Mouse (Mus musculus) Muller cell, postnatal 12 days (primary cell): ENCODE data around the gene Hcfc1.

ENCODE experiments used
- DNase-seq: peaks from one replicate; pipeline ENCODE4 v3.0.0-alpha.2; 2015; ENCODE audit errors: inconsistent ontology term

The Hcfc1 gene

DNA sequence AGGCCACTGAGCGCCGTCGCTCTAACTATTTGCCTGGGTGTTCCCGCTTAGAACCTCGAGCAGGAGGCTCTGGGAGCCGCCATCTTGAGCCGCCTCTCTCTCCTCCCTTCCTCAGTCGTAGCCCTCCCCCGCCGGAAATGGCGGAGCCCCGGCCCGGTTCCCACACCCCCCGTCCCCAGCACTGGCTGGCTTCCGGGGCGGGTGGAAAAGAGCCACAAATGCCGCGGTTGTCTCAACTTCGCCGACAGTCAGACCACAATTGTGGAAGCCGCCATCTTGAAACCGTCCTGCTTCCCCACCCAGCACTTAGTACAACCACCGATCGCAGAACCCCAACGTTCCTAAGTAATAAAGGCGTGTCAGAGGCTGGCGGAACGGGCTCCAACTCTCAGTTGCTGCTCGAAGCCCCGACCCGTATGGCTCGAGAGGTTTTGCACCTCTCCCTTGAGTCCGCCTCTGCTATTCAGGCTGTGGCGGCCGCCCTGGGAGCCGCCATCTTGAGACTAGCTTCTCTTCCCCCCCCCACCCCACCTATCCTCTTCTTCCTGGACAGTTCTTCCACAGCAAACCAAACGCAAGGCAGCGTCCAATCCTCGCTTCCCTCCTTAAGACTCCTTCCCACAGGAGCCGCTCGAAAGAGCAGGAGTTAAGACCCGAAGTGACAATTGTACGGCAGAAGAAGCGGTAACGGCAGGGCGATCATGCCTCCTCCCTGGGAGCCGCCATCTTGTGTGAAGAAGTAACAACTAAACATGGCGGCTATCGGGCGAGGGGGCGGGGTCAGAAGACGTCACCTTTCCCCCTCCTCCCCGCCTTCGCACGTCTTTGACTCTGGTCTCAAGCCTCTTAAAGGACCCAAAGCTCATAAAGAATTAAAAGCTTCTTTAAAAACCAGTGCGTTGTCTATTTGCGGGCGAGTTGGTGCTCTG lies at the start of gene Hcfc1:
Hcfc1 (minus strand) TSS at position 110 of the 929 bp plus-strand sequence.
- peak; percentile 93 for DNase-seq

DNA sequence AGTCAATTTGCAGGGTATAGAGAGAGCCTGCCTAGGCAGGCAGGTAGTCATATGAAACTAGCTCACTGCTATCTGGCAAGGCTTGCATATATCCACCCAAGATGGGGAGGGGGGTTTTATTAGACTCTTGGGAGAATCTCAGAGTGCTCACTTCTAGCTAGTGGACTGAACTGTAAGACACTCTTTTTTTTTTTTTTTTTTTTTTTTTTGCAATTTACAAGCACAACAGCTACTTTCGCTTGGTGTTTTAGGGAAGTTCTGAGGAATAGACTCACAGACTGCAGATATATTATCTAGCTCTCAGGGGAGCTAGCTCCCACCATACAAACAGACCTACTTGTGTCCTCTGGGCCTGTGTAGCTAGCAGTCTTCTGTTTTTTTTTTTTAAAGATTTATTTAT lies 48.4 kb upstream of the Hcfc1 start:
- no peak for DNase-seq

DNA sequence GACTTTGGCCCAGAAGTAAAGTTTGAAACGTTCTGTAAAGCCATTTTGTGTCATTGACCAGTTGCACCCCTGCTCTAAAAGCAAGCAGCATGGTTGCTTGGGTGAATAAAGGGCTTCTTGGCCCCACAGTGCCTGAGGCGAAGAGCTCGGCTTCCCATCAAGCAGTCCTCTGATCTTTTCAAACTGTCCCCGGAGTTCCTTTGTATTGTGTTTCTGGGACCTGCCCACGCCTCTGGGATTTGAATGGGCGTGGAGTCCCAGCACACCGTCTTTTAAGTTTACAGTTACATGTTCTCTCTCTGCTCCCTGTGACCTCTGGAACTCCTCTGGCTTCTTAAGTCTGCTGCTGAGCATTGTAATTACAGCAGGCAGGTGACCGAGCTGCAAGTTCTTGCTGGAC lies 41.9 kb upstream of the Hcfc1 start:
- no peak for DNase-seq

DNA sequence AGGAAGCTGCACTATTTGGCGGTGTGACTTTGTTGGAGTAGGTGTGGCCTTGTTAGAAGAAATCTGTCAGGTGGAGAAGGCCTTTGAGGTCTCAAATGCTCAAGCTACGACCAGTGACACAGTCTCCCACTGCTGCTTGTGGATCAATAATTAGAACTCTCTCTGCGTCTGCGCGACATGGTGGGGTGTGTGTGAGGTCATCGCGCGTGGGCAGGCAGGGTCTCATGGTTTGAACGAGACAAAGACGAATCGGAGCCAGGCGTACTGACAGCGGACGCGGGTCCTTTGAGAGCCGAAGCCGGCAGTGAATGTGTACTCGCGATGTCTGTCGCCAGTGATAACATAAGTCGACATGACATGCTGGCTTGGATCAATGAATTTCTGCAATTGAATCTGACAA lies 40.2 kb upstream of the Hcfc1 start:
- peak; percentile 7 for DNase-seq

DNA sequence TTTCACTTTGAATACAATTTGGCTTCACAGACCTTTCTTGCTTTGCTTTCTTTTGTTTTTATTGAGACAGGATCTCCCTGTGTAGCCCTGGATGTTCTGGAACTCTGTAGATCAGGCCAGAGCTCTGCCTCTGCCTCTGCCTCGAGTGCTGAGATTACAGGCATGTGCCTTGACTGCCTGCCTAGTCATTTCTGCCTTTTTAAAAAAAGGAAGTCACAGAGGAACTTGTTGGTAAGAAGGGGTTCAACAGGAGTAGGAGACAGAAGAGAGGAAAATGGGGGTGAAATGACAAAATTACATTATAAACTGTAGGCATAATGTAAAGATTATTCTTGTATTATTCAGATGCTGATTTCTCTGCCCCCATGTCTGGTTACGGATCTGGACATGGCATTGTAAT lies 37.5 kb upstream of the Hcfc1 start:
- DNase-seq: no peak

DNA sequence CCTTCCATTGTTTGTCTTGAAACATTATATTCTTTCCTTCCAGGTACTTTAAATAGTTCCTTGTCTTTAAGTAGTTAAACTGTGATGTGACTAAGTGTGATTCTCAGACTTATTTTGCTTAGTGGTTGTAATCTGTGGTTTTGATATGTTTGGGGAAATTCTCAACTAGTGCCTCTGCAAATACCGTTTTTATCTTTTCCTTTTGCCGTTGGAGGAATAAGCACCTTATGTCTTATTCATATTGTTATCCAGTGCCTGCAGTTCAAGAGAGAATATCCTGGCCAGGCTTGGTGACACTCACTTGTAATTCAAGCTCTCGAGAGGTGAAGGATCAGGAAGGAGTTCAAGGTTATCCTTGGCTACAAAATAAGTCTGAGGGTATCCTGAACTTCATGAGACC lies 34.9 kb upstream of the Hcfc1 start:
- DNase-seq: no peak

DNA sequence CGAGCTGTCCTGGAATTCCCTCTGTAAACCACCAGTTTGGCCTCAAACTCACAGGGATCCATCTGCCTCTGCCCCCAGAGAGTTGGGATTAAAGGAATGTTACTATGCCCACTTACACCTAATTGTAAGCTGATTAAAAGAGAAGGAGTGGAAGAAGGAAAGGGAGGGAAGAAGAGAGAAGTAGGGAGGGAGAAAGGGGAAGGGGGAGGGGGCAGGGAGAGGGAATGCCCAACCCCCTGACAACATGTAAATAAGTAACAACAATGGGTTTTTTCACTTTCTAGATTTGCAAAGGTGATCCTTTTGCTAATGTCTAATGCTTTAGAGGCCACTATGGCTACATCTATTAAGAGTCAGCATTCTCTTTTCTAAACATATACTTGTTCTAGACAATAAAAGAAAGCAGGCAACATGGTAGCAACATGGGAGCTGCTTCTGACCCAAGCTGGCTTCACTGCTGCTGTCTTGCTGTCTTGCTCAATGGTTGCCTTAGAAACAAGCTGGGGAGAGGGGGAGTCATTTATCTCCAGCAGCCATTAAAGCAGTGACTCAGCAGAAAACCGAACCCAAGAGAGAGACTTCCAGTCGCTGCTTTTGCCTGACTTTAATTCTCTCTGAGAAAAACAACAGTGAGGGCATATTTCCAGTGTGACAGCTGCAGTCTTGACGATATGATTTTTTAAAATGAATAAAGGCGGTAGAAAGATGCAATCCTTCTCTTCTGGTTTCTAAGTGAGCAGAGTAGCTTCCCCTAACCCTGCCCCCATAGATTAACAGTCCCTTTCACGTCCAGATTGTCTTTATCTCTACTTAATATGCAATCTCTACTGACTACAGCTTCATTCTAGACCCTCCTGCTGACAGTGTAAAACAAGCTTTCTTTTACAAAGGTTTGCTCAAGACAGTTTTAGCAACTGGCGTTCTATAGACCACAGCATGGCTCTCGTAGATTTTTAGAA lies 33.0 kb upstream of the Hcfc1 start:
- peak; percentile 66 for DNase-seq

DNA sequence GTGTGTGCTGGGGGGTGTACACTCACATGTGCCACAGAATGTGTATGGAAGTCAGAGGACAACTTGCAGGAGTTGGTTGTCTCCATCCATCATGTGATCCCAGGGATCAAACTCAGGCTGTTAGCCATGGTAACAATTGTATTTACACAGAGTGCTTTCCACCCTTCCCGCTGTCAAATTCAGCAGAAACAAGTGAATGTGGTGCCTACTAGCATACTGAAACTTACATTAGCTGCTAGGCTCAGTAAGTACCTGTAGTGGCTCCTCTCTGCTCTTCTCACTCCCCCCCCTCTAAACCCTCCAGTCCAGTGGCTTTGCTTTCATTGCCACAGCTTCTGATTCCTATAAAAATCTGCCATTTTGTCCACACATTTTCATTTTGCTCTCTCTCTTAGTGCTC lies 11.6 kb upstream of the Hcfc1 start:
- DNase-seq: no peak

DNA sequence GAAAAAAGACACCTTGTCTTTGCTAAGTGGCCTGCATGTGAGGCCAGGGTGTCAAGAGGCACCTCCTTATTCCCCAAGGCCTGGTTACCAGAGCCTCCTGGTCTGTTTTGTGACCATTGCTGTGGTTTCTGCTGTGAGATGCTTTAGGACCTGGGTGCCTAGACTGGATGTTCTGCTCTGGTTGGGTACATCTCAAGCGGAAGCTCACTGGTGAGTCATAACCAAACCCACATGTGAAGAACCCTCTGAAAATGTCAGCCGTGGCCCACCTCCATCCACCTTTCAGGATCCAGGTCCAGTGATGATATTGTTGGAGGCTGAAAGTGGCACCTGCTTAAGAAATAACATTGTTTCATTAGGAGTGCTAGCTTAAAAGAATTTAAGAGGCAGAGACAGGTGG lies 10.1 kb upstream of the Hcfc1 start:
- DNase-seq: no peak

DNA sequence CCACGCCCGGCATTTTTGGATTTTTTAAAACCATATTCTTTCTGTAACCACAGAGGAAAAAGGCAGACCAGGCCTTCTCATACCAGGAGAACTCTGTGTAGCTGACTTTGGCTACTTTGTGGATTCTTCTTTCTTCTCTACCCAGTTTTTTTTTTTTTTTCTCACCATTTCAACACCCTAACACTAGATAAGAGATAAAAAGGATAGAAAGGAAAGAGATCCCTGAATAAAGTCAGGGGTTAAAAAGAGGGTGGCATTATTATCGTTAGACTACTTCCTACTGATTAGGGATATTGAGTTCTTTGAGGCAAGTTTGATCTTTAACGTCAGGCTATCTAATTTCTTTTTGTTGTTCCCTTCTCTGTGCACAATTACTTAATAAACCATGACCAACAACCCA lies 6.6 kb upstream of the Hcfc1 start:
- DNase-seq: no peak

DNA sequence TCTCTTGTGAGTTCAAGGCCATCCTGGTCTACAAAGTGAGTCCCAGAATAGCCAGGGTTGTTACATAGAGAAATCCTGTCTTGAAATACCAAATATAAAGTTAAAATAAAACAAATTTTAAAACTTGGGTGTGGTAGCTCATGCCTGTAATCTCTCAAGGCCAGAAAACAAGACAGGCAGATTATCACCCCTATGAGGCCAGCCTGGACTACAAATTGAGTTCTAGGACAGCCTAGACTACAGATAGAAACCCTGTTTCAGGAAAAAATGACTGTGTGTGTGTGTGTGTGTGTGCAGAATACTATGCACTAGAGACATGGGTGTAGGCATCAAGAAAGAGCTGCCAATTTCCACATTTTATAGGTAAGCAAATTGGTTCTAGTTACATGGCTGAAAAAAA lies 4.6 kb upstream of the Hcfc1 start:
- no peak for DNase-seq

DNA sequence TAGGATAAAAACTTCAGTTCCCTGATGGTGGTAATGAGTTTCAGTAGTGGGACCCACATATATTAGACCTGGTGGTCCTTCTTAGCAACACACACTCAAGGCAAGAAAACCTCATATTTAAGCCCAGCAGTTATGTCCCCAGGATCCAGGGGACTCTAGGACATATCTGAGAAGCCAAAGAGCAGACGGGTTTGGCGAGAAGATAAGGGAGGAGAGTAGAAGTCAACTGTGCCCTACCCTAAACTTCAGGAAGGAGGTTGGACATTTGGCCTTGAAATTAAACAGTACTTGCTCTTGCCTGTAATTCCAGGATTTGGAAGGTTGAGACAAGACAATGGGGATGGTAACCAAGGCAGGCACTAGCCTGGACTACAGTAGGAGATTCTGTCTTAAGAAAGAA lies 3.6 kb upstream of the Hcfc1 start:
- DNase-seq: no peak

DNA sequence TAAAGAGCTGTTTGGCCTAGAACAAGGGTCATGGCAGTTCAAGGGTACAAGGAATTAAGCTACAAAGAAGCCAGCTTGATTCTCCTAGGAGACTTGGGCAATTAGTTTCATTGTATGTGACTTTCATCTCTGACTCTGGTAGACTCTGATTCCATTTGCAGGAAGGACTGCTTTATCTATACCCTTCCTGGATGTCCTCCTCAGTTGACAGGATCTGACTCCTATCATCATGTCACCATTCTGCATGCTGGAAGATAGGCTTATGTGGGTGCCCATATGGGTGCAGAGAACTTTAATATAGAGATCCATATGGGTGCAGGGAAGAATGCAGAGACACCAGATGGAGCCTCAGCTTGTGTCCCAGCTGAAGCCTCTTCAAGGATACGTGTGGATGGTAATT lies 3.0 kb upstream of the Hcfc1 start:
- no peak for DNase-seq

DNA sequence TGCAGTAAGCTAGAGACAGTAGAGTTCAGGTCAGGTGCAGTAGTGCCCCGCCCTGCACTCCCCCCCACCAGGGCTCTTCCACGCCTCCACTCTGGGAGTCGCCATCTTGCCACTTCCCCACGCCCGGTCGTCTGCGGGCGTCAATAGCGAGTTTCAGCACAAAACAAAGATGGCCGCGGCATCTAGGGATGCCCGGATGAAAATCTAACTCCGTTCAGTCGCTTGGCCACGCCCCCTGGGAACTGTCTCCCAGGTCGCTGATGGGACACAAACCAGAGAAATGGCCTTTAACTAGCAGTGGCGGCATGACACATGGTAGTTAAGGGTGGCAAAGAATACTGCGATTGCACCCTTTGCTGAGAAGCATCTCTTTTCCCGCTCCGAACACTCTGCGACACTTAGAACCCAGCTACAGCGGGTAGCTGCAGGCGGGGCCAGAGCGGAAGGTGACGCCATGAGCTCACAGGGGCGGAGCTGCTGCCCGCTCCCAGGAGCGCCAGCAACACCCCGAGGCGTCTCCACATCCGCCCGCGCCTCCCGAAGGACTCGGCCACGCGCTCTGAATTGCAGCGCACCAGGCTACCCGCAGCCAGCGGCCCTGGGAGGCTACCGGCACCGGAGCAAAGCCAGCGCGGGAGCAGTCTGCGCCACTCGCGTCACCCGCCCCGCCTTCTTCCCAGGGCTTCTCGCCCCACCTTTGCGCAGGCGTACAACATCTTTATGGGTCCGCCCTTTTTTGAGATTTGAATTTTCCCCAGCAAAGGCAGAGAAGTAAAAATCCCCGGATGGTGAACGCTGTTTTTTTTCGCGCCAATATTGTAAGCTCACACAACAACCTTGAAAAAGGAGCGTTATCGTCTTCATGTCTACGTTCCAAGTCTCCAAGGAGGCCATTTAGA lies 1.3 kb upstream of the Hcfc1 start:
- peak; percentile 92 for DNase-seq

DNA sequence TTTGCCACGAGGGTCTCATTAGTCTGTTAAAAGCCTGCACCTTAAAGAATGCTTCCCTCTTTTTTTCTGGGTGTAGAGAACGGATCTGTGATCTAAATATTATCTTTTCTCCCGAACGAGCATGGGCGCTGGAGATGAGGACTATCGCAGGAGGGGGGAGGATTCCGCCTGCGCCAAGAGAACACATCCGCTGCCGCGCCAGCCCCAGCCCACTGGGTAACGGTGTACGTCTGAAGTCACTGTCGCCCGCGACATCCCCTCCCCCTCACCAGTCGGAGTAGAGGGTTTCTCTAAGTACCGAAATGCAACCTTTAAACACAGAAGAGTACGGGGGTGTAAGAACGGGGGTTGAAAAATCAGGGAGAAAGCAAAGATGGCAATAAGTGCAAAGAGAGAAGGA lies 850 bp downstream of the Hcfc1 start:
- peak; percentile 41 for DNase-seq

DNA sequence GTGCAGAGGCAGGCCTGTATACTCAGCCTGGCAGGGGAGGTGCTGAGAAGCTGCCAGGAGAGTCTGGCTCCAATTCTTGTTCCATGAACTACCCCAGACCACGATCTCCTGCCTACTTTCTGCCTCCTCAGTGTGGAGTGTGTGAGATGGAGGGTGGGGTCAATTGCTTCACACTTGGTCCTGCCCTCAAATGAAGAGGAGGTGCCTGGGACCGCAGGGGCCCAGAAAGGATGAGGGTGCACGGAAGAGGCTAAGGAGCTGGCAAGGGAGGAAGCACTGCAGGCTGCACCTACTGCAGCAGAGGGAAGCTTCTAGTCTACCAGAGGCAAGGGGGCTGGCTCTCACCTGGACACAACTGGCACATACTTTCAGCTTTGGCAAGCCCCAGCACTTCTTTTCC lies 1.8 kb downstream of the Hcfc1 start:
- no peak for DNase-seq

DNA sequence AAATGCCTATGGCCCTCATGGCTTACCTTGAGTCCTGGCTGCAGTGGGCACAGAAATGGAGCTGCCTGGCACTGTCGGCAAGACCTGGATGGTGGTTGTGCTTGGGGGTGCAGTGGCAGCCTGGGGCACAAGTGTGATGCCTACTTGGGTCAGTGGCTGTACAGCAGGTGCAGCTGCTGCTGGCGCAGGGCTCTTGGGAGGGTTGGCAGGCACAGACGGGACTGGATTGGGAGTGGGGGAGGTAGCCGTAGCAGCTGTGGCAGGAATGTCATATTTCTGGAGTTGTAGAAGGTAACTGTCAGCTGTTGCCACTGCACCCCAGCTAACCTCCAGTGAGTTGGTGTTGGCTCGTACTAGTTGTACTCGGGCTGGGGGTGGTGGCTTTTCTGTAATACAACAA lies 11.2 kb downstream of the Hcfc1 start:
- DNase-seq: no peak

DNA sequence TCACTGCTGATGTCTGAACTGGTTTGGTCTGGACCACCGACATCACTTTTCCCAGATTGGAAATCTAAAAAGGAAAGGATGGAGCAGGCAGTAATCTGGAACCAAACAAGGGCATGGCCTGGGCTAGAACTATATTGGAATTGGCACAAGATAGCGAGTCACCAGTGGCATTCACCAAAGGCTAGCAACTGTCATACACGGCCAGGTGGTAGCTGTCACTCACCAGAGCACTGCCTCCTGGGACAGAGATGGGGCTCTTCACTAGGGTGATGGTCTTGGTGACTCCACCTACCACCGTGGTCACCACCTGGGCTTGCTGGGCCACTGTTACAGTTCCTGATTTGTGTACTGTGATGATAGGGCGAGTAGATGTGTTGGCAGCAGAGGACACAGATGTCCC lies 13.6 kb downstream of the Hcfc1 start:
- DNase-seq: no peak

DNA sequence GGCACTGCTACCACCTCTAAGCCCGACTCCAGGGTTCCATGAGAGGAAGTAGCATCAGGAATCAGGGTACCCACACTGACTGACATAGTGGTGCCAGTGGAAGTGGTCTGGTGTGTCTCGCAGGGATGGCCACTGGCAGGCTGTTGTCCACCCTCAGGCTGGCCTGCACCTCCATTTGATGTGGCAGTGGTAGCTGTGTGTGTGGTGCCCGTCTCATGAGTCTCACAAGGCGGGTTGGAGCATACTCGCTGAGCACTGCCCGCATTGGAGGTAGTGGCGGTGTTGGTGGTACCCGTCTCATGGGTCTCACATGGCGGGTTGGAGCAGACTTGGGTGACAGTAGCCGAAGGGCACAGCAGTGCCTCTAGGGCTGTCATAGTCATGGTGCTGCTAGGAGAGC lies 16.8 kb downstream of the Hcfc1 start:
- no peak for DNase-seq

DNA sequence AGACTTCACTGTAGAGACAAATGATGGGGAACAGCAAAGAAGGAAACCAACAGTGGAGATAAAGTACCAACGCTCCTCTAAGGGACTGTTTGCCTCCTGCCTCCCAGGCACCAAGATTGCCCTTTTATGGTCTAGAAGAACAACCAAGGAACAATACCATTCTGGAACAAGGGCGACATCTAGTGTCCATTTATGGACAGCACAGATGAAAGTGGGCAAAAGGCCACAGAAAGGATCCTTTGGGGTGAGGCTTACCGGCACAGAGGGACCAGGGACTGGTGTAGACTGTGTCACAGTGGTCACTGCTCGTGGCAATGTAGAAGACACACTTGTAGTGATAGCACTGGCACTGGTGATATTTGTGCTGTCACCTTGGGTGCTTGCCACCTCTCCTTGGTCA lies 17.5 kb downstream of the Hcfc1 start:
- peak; percentile 39 for DNase-seq

DNA sequence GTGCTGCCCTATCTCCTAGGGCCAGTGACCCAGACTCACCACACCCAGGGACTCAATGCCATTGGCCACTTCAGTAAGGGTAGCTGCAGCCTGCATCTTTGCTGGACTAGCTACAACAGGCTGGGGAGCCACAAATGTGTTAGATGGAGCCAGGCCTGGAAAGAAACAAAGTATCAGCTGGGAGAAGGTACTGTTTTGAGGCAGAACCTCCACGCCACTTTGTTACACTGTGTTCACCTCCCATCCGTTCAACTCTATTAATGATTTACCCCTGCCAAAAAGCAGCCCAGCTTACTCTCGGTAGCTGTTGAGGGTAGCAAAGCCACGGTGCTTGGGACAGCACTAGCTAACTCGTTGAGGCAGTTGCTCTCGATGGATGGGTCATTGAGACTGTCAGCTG lies 19.3 kb downstream of the Hcfc1 start:
- DNase-seq: no peak

DNA sequence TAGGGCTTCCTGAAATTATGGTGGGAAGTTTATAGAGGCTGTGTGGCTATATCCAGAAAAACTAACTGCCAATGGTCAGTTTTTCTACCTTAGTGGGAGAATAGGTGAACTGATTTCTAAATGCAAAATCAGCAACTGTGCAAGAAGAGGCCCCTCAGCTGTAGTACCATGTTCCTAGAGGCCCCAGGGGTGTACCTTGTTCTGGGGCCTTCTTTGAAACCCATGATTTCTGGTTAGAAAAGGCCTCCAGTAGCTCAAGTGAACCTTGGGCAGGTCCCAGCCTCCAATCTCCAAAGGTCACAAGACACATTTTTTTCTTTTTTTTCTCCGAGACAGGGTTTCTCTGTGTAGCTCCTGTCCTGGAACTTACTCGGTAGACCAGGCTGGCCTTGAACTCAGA lies 23.9 kb downstream of the Hcfc1 start:
- no peak for DNase-seq
